Mouse (Mus musculus) heart, adult 2 months (tissue): ENCODE measurements around the gene Rbp7.
"Not testable (repeated sequence)": the region's sequence is repeated elsewhere in the genome, so short reads cannot be mapped to it uniquely, and the experiment has no call there.

ENCODE experiments used
- CTCF ChIP-seq: fragments of 200-600 bp; IDR thresholded peaks from 2 replicates; pipeline ENCODE4 v1.8.1; 2022; ENCODE audit warnings: antibody characterized with exemption, mild to moderate bottlenecking, moderate library complexity
- EP300 ChIP-seq: fragments of 200-500 bp; IDR thresholded peaks from 2 replicates; pipeline ENCODE4 v1.6.1; 2011; ENCODE audit warnings: low read depth, low read length, control low read depth; ENCODE audit not compliant: insufficient read depth
- POLR2A ChIP-seq: fragments of 200-500 bp; IDR thresholded peaks from 2 replicates; pipeline ENCODE4 v1.6.1; 2011; ENCODE audit warnings: mild to moderate bottlenecking, low read depth, low read length, control low read depth; ENCODE audit not compliant: insufficient read depth

GRCm38 (mm10) chr4:149457163-149457562 is 2.4 kb upstream of the Rbp7 start:
- TF ChIP-seq CTCF, POLR2A, EP300: not testable (repeated sequence)
